Mouse (Mus musculus) right cerebral cortex, postnatal 25 days (tissue): ENCODE measurements around the gene Upk3bl.
"Not testable (repeated sequence)": the region's sequence is repeated elsewhere in the genome, so short reads cannot be mapped to it uniquely, and the experiment has no call there.

Source experiments
- DNase-seq: peaks from one replicate; pipeline ENCODE4 v3.0.0; 2022

Gene Upk3bl

DNA sequence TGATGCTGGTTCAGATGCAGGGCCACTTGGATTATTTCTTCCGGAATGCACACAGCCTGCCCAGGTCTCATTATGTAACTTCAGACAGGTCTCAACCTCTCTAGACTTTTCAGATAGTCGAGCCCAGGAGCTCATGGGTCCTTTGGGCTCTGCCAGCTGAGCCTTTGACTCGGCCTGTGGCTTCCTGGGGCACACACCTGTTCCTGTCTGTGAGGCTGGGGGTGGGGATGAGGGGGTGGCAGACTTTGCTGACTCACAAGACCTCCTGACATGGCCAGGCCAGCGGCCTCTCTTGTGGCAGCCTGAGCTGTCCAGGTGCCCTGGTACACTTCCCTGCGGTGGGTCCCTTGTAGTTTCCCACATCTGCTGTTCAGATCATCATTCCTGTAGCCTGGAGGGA lies 37.6 kb downstream of the Upk3bl start:
- DNase-seq, result no peak

GRCm38 (mm10) chr5:136094249-136095010 lies 40.1 kb downstream of the Upk3bl start:
- DNase-seq, result peak; percentile 19

DNA sequence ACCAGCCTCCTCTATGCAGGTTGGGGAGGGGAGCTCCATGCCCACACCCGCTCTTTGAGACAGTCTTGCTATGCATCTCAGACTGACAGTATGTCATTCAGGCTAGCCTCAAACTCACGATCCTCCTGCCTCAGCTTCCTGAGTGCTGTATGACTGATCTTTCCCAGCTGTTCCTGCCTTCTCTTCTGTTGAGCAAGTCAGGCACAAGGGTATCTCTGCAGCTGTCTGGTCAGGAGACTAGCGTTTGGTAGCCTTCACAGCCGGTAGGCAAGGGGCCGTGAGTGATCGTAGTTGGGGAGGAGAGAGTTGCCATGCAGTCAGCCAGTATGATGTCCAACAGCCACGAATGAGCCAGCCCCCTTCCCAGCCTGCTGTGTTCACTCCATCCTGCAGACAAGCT lies 40.8 kb downstream of the Upk3bl start:
- no peak for DNase-seq

DNA sequence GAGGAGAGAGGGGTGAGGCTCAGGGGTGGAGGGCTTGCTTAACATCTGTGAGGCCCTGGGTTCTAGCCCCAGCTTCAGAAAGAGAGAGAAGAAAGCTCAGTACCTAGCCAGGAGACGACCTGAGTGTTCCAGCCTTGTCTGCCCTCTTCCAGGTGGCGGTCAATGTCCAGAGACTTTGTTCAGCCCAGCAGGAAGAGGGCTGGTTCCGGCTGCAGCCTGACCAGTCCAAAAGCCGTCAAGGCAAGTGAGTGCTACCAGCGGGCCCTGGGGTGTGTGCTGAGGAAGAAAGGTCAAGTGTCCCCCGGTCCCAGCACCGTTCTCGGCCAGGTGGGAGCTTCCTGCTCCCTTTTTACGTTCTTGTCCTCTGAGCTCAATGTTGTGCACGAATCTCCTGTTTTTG lies 44.2 kb downstream of the Upk3bl start:
- DNase-seq, result no peak

GRCm38 (mm10) chr5:136102099-136102820 lies 48.0 kb downstream of the Upk3bl start:
- DNase-seq, result peak; percentile 78

GRCm38 (mm10) chr5:136104511-136104910 lies 50.2 kb downstream of the Upk3bl start:
- no peak for DNase-seq

- DNase-seq, result no peak
These were observed 54.2 kb downstream of the Upk3bl start for GRCm38 (mm10) chr5:136108486-136108885.

GRCm38 (mm10) chr5:136109042-136109441 lies 54.8 kb downstream of the Upk3bl start:
- DNase-seq, result no peak

- DNase-seq, result not testable (repeated sequence)
These were observed 59.3 kb downstream of the Upk3bl start for GRCm38 (mm10) chr5:136113546-136113945.
